Mouse (Mus musculus): Measurements from ENCODE around the gene Lrig2. TPM values are rescaled to one million over a fixed set of nuclear protein-coding genes. Genes with fewer than 3 reads are reported as not detected.

The Lrig2 gene
- polyA plus RNA-seq, 1 experiment from 2014 or later, result 20.2 TPM

DNA sequence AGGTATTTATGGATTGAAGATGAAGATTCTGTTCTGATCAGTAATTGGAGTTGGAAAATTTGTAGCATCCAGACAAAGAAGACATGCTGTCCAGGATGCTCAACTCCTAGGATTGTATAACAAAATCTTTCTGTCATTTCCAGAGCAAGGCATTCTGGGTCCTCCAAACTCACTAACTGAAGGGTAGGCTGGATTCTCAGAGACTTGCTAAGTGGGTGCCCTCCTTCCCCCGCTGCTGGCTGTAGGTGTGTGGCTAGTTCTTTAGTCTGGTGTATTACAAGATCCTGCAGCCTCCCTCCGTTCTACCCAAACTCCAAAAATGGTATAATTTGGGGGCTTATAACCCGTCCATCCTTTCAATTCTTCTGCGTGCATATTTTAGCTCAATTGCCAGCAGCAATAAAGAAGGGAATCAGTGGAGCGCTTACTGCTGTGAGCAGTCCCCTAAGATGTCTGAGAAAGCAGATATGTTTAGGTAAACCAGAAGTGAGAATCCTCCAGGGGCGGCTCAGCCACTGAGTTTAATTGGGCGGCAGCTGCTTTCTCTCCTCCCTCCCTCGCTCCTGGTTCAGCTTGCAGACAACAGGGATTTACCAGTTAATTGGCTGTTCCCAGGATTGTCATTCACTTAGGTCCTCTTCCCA, 162.4 kb downstream of the Lrig2 start:
- DNase-seq (ENCODE audit: low spot score), result no peak
- Histone ChIP-seq H3K4me1 (peaks cover 27% of the 10 kb centered on the region), H3K27me3 (ENCODE audit: low read depth, poor library complexity, severe bottlenecking) (no peaks in the 10 kb centered on the region), H3K27ac (no peak overlapping the region), H3K36me3 (no peaks in the 10 kb centered on the region), H3K4me3 (no peak overlapping the region), H3K9me3 (replicated peaks) (no peaks in the 10 kb centered on the region)
- WGBS, result 22% methylated on average over 8 of the region's 8 CpGs

Other genes with a start within 250 kb of the Lrig2 start
- gene Slc16a1, start 126.8 kb upstream of the Lrig2 start, polyA plus RNA-seq (2016; fragmentation: Nextera tagmentation; extraction: Ambion mirVana), result 53.5 and 59.6 TPM in 2 replicates

All from limb, embryonic 10.5 days (tissue).